Mouse (Mus musculus) bone marrow macrophage, adult 2 months (primary cell): ENCODE results near the gene Sgsm3.

Experiments used
- CTCF ChIP-seq: IDR thresholded peaks from 2 replicates; pipeline ENCODE4 v1.5.1; 2012; ENCODE audit warnings: low read depth, mild to moderate bottlenecking, low read length, moderate library complexity
- POLR2A ChIP-seq: IDR thresholded peaks from 2 replicates; pipeline ENCODE4 v1.6.1; 2012; ENCODE audit warnings: mild to moderate bottlenecking, low read depth, low read length, borderline replicate concordance

DNA sequence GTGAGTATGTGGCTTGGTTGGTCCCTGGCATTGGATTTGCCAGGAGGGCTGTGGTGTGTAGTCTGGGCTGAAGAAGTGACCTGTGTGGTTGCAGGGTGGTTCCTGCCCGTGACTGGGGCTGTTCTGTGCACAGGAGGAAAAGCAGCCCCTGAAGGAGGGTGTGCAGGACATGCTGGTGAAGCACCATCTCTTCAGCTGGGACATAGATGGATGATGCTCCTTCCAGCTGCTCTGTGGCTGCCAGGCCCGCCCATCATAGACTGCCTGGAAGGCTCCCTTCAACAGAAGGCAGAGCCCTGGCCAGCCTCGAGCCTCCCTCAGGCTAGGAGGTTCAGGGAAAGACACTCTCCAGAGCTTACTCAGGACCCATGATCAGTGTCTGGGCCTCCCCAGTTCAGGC is 34.0 kb downstream of the Sgsm3 start:
- TF ChIP-seq CTCF (no peak), POLR2A (no peak)
